ENCODE assay signal across 8 mouse cellular contexts in the genomic region with DNA sequence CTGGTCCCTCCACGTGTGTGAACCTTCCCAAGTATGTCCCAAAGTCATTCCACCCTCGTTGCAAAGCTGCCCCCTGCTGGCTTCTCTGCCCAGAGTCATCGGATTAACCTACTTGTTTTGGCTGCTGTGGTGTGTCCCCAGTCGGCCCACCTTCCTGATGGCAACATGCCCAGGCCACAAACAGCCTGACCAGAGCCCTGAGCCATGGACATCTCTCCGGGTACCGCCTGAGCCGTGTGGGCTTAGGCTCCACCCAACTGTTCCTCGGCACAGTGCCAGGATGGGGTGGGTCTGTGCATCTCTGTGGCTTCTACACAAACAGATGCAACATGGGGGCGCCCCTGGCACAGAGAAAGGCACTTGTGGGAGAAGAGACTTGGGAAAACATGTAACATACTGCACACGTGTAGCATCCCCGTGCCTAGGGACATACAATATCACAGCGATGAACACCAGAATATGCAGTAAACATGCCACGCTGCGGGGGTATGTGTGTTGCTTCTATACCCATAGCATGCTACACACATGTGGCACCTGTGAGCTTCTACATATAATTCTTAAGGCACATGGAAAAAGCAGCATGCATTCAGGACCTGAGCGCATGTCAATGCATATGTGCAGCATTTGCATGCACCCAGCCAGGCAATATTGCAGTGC. TPM values are rescaled to one million over a fixed set of nuclear protein-coding genes. Genes with fewer than 3 reads are reported as not detected.
A peak's percentile ranks its signal among the peaks of the same experiment; 100 is the strongest.
DNase-seq lines count a peak whose midpoint lies in the region; ATAC-seq and TF ChIP-seq lines count a peak whose summit lies in the region.

No protein-coding gene starts in this region.

- no peak for TF ChIP-seq EP300 in CH12.LX (IDR thresholded peaks at IDR 0.05; ENCODE audit: low read length)
- TF ChIP-seq EP300 in heart, postnatal 0 days (IDR thresholded peaks at IDR 0.05; ENCODE audit: low read depth), result no peak

- peaks cover 24 to 59% of the 10 kb centered on the region in 2 experiments for H3K4me1 ChIP-seq in CH12.LX (ENCODE audit: control insufficient read depth in 1 of 2, insufficient read depth in 2 of 2)
- H3K4me1 ChIP-seq in forebrain, embryonic 13.5 days, result peaks cover 65% of the 10 kb centered on the region
- H3K4me1 ChIP-seq in heart, postnatal 0 days (ENCODE audit: control insufficient read depth, insufficient read depth), result peaks cover 29% of the 10 kb centered on the region
- H3K4me1 ChIP-seq in liver, embryonic 11.5 days (replicated peaks; ENCODE audit: control insufficient read depth, insufficient read depth, low read length), result peaks cover 3% of the 10 kb centered on the region
- H3K4me1 ChIP-seq in testis, adult 2 months (ENCODE audit: control insufficient read depth, insufficient read depth, low read length), result peaks cover 27% of the 10 kb centered on the region

- peak in 1 of 2 experiments; percentile 68; a peak in 2 of 4 replicates for TF ChIP-seq CTCF in CH12.LX (conservative IDR thresholded peaks at IDR 0.05 in 1 of 2, IDR thresholded peaks at IDR 0.05 in 1 of 2; ENCODE audit: low read depth in 2 of 2, low read length in 2 of 2)
- TF ChIP-seq CTCF in brain, embryonic 14.5 days (IDR thresholded peaks at IDR 0.05; ENCODE audit: borderline replicate concordance, extremely low read depth, insufficient read depth, insufficient read length), result peak; percentile 58; the same call in 1 of the 2 replicates
- peak; percentile 78 for TF ChIP-seq CTCF in heart, postnatal 0 days (IDR thresholded peaks at IDR 0.05; ENCODE audit: low read depth)
- TF ChIP-seq CTCF in testis, adult 2 months (IDR thresholded peaks at IDR 0.05; ENCODE audit: control insufficient read depth, insufficient read depth, insufficient replicate concordance, low read depth, low read length), result peak; percentile 31; the same call in 1 of the 2 replicates

- dilution Hi-C loops in CH12.LX (cut with MboI; ENCODE audit: extremely low pct_ligation_motif_present, extremely low pct_unique_long_range_greater_than_20kb, low sequenced_read_pairs), result no loop called here

- H3K36me3 ChIP-seq in CH12.LX (replicated peaks in 1 of 2; ENCODE audit: control insufficient read depth in 1 of 2, insufficient read depth in 1 of 2, low read length in 1 of 2), result no peaks in the 10 kb centered on the region
- H3K36me3 ChIP-seq in forebrain, embryonic 13.5 days (ENCODE audit: poor library complexity, severe bottlenecking), result no peaks in the 10 kb centered on the region
- H3K36me3 ChIP-seq in heart, postnatal 0 days (replicated peaks; ENCODE audit: control insufficient read depth, insufficient read depth, low read length), result no peaks in the 10 kb centered on the region
- no peaks in the 10 kb centered on the region for H3K36me3 ChIP-seq in liver, embryonic 11.5 days (ENCODE audit: control insufficient read depth, insufficient read depth, low read length)
- H3K36me3 ChIP-seq in testis, adult 2 months (ENCODE audit: control insufficient read depth, insufficient read depth, low read length), result no peaks in the 10 kb centered on the region

- ATAC-seq in forebrain, embryonic 13.5 days, result peak; percentile 19
- ATAC-seq in heart, postnatal 0 days (ENCODE audit: insufficient read depth, low read depth), result peak; percentile 43; the same call in 1 of the 2 replicates
- ATAC-seq in liver, embryonic 11.5 days (replicated peaks; ENCODE audit: low FRiP score), result no peak

- in situ Hi-C loops in CH12.LX (cut with MboI; ENCODE audit: low pct_ligation_motif_present, low pct_unique_long_range_greater_than_20kb, low sequenced_read_pairs), result no loop called here

- H3K27me3 ChIP-seq in CH12.LX (replicated peaks), result peaks cover 94% of the 10 kb centered on the region
- peaks cover 40% of the 10 kb centered on the region for H3K27me3 ChIP-seq in forebrain, embryonic 13.5 days
- H3K27me3 ChIP-seq in heart, postnatal 0 days (ENCODE audit: control insufficient read depth, insufficient read depth, low read length), result peaks cover 72% of the 10 kb centered on the region
- peaks cover 95% of the 10 kb centered on the region for H3K27me3 ChIP-seq in liver, embryonic 11.5 days (replicated peaks; ENCODE audit: control insufficient read depth, insufficient read depth, low read length)
- no peaks in the 10 kb centered on the region; the same call in 1 of the 2 replicates for H3K27me3 ChIP-seq in testis, adult 2 months (ENCODE audit: control insufficient read depth, insufficient read depth, low read length)

- no peak overlapping the region for H3K9ac ChIP-seq in CH12.LX (ENCODE audit: insufficient read depth, low read depth)
- peak overlapping the region; percentile 93 for H3K9ac ChIP-seq in forebrain, embryonic 13.5 days
- no peak overlapping the region for H3K9ac ChIP-seq in heart, postnatal 0 days (replicated peaks; ENCODE audit: low read depth, low read length)
- H3K9ac ChIP-seq in liver, embryonic 11.5 days (ENCODE audit: low read depth, low read length), result no peak overlapping the region

- 2% methylated on average over 15 of the region's 15 CpGs for WGBS in forebrain, embryonic 13.5 days
- 5% methylated on average over 15 of the region's 15 CpGs for WGBS in heart, postnatal 0 days
- WGBS in liver, embryonic 11.5 days, result 6% methylated on average over 15 of the region's 15 CpGs

- TF ChIP-seq POLR2A in CH12.LX (IDR thresholded peaks at IDR 0.05; ENCODE audit: low read depth, low read length), result no peak
- no peak for TF ChIP-seq POLR2A in brain, embryonic 14.5 days (IDR thresholded peaks at IDR 0.05; ENCODE audit: borderline replicate concordance, extremely low read depth, insufficient read depth, insufficient read length, poor library complexity, severe bottlenecking)
- no peak for TF ChIP-seq POLR2A in testis, adult 2 months (IDR thresholded peaks at IDR 0.05; ENCODE audit: control insufficient read depth, low read depth, low read length)

- H3K9me3 ChIP-seq in CH12.LX (replicated peaks; ENCODE audit: low read length), result peaks cover 3% of the 10 kb centered on the region
- no peaks in the 10 kb centered on the region for H3K9me3 ChIP-seq in forebrain, embryonic 13.5 days (replicated peaks)
- H3K9me3 ChIP-seq in heart, postnatal 0 days (replicated peaks; ENCODE audit: control insufficient read depth, low read length), result no peaks in the 10 kb centered on the region
- no peaks in the 10 kb centered on the region for H3K9me3 ChIP-seq in liver, embryonic 11.5 days (ENCODE audit: control insufficient read depth, low read length)

- H3K4me3 ChIP-seq in CH12.LX (replicated peaks in 1 of 3; ENCODE audit: low read depth in 2 of 3, low read length in 2 of 3, poor library complexity in 1 of 3), result no peak overlapping the region
- peak overlapping the region; percentile 80 for H3K4me3 ChIP-seq in forebrain, embryonic 13.5 days
- H3K4me3 ChIP-seq in heart, postnatal 0 days (ENCODE audit: low read depth, low read length), result peak overlapping the region; percentile 63
- H3K4me3 ChIP-seq in liver, embryonic 11.5 days (ENCODE audit: low read depth, low read length), result peak overlapping the region; percentile 51
- peak overlapping the region; percentile 25; the same call in 1 of the 2 replicates for H3K4me3 ChIP-seq in testis, adult 2 months (ENCODE audit: control insufficient read depth, low read depth, low read length)

- no peak overlapping the region for H3K27ac ChIP-seq in CH12.LX (ENCODE audit: insufficient read depth, low read depth)
- peak overlapping the region; percentile 74 for H3K27ac ChIP-seq in forebrain, embryonic 13.5 days
- H3K27ac ChIP-seq in heart, postnatal 0 days (ENCODE audit: low read depth), result no peak overlapping the region
- no peak overlapping the region for H3K27ac ChIP-seq in liver, embryonic 11.5 days (ENCODE audit: low read depth, low read length)
- H3K27ac ChIP-seq in testis, adult 2 months (ENCODE audit: control insufficient read depth, insufficient read depth, low read depth, low read length), result no peak overlapping the region

- TF ChIP-seq RAD21 in CH12.LX (IDR thresholded peaks at IDR 0.05; ENCODE audit: low read depth, low read length), result peak; percentile 57

- no peaks in the 10 kb centered on the region for H3K79me2 ChIP-seq in CH12.LX (replicated peaks; ENCODE audit: control insufficient read depth, extremely low read depth, insufficient read depth, poor library complexity, severe bottlenecking)

- peak overlapping the region; percentile 86; the same call in 1 of the 2 replicates for H3K4me2 ChIP-seq in CH12.LX (ENCODE audit: insufficient read depth, low read depth, poor library complexity, severe bottlenecking)
- peak overlapping the region; percentile 96 for H3K4me2 ChIP-seq in forebrain, embryonic 13.5 days
- peak overlapping the region; percentile 99 for H3K4me2 ChIP-seq in heart, postnatal 0 days (ENCODE audit: low read depth, low read length)
- peak overlapping the region; percentile 79 for H3K4me2 ChIP-seq in liver, embryonic 11.5 days

- DNase-seq in CH12.LX (ENCODE audit: extremely low read depth), result no peak
- DNase-seq in brain, embryonic 14.5 days (ENCODE audit: low read depth), result peak; percentile 89
- peak; percentile 55 for DNase-seq in heart, postnatal 0 days (ENCODE audit: low spot score)
- peak; percentile 75 to 82 for DNase-seq in kidney, postnatal 25 days
- DNase-seq in liver, embryonic 11.5 days (ENCODE audit: low spot score), result no peak
- DNase-seq in neural tube, embryonic 10.5 days (ENCODE audit: extremely low spot score, low spot score), result peak; percentile 69

TF ChIP-seq in CH12.LX, 34 proteins besides CTCF, POLR2A, EP300 and RAD21 (continues in another document):
- TF ChIP-seq SMC3 (IDR thresholded peaks at IDR 0.05; ENCODE audit: low read depth, low read length), result peak; percentile 71

RNA-seq across cellular contexts. Expression of a gene that starts 0.8 kb away (rescaled TPM):
- total RNA-seq in CH12.LX (2012; rRNA removed), result 0.04 and 0.08 TPM in 2 replicates
- total RNA-seq in CH12.LX (2014; rRNA removed), result not detected in 2 replicates
- polyA plus RNA-seq in CH12.LX (2012; ENCODE audit: insufficient read length, low read depth), result not detected in 2 replicates
- 126 and 152 TPM in 2 replicates for polyA plus RNA-seq in brain, embryonic 14.5 days (2012; rRNA removed)
- 6.4 and 8.3 TPM in 2 replicates for polyA plus RNA-seq in forebrain, embryonic 13.5 days (2015; fragmentation: Nextera tagmentation; extraction: Ambion mirVana)
- total RNA-seq in heart, postnatal 0 days (2014; rRNA removed; ENCODE audit: low replicate concordance), result 7.3 and 10.6 TPM in 2 replicates
- 0.48 and 0.59 TPM in 2 replicates for polyA plus RNA-seq in heart, postnatal 0 days (2015; fragmentation: Nextera tagmentation; extraction: Ambion mirVana)
- polyA plus RNA-seq in liver, embryonic 11.5 days (2014; fragmentation: Nextera tagmentation; extraction: Ambion mirVana), result 1.1 and 1.3 TPM in 2 replicates
- polyA plus RNA-seq in testis, adult 2 months (2012; rRNA removed), result 1.2 and 1.6 TPM in 2 replicates

RNA-seq across cellular contexts. Expression of a gene that starts 54.8 kb away (rescaled TPM):
- total RNA-seq in CH12.LX (2012; rRNA removed) (0.04 TPM in 2 replicates), CH12.LX (2014; rRNA removed) (0.07 TPM in 1 of 2 replicates, not detected in the other)
- polyA plus RNA-seq in CH12.LX (2012; ENCODE audit: insufficient read length, low read depth), result 0.08 TPM in 1 of 2 replicates, not detected in the other
- polyA plus RNA-seq in brain, embryonic 14.5 days (2012; rRNA removed), result 0.05 and 0.14 TPM in 2 replicates
- polyA plus RNA-seq in forebrain, embryonic 13.5 days (2015; fragmentation: Nextera tagmentation; extraction: Ambion mirVana), result not detected in 2 replicates
- 0.70 TPM in 1 of 2 replicates, not detected in the other for total RNA-seq in heart, postnatal 0 days (2014; rRNA removed; ENCODE audit: low replicate concordance)
- polyA plus RNA-seq in heart, postnatal 0 days (2015; fragmentation: Nextera tagmentation; extraction: Ambion mirVana), result 0.04 and 0.05 TPM in 2 replicates
- polyA plus RNA-seq in liver, embryonic 11.5 days (2014; fragmentation: Nextera tagmentation; extraction: Ambion mirVana), result 0.07 and 0.17 TPM in 2 replicates
- 5.1 and 5.4 TPM in 2 replicates for polyA plus RNA-seq in testis, adult 2 months (2012; rRNA removed)

Comparison
In these comparisons a context has a peak if more than half of its experiments do, and no peak if none do; other contexts are left out.
1. DNase-seq: peak in brain, embryonic 14.5 days (single experiment), heart, postnatal 0 days (single experiment), kidney, postnatal 25 days (2 of 2) and neural tube, embryonic 10.5 days (single experiment); none in CH12.LX (single experiment) and liver, embryonic 11.5 days (single experiment).
2. H3K4me3 ChIP-seq: peak in forebrain, embryonic 13.5 days (single experiment), heart, postnatal 0 days (single experiment), liver, embryonic 11.5 days (single experiment) and testis, adult 2 months (single experiment); none in CH12.LX (0 of 3).
3. RNA of a gene that starts 0.8 kb away (polyA plus RNA-seq): 126 to 152 TPM in brain, embryonic 14.5 days; 6.4 to 8.3 TPM in forebrain, embryonic 13.5 days, 1.2 to 1.6 TPM in testis, adult 2 months, 1.1 to 1.3 TPM in liver, embryonic 11.5 days, 0.48 to 0.59 TPM in heart, postnatal 0 days and not detected in CH12.LX; every median in the first group is over 10 times any median in the second.
4. Peak in every context shown above with its lines, with median percentiles within 50 percentile points of each other: H3K4me2 ChIP-seq.